Comparison of ENCODE assay signal across 8 mouse cellular contexts in the genomic region with DNA sequence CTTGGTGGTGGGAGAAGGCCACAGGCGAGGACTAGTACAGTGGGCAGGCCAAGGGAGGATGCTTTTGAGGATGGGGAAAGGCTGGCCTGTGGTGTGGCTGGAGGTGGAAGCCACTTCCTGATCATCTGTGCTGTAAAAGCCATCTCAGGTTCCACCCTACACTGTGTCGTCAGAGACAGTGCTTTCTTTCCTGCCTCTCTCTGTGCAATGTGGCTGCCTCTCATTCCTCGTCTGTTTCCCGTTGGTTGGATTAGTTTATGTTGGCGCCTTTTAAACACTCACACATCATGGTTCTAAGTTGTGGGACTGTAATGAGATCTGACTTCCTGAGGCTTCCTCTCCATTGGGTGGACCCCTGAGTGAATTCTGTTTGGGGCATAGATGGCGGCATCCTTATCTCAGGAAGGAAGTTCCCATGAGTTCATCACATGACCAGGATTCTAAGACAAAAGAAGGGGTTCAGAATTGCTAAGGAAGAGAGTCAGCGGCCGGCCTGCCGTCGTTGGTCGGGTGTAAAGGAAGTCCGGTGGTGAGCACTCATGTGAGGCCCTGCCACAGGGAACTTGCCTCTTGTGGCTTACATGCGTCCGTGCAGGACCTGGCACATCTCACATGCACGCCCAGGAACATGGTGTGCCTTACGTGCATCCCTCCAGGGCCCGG.
DNase-seq lines count a peak whose midpoint lies in the region; ATAC-seq lines count a peak whose summit lies in the region.

No protein-coding gene starts in this region.

- intact Hi-C loops in left cerebral cortex, postnatal 36 days (cut with DNase I) = no loop called here

- H3K9me3 ChIP-seq in hindbrain, embryonic 10.5 days = no peaks in the 10 kb centered on the region
- H3K9me3 ChIP-seq in hindbrain, embryonic 11.5 days (ENCODE audit: control insufficient read depth, low read length) = no peaks in the 10 kb centered on the region

- no peak overlapping the region for H3K4me2 ChIP-seq in hindbrain, embryonic 11.5 days (replicated peaks; ENCODE audit: low read depth, low read length)

- no peak overlapping the region for H3K9ac ChIP-seq in hindbrain, embryonic 11.5 days (ENCODE audit: low read depth, low read length)

- 83% methylated on average over 17 of the region's 17 CpGs for WGBS in hindbrain, embryonic 10.5 days
- WGBS in hindbrain, embryonic 11.5 days = 81% methylated on average over 17 of the region's 17 CpGs

- H3K4me3 ChIP-seq in hindbrain, embryonic 10.5 days = no peak overlapping the region
- no peak overlapping the region for H3K4me3 ChIP-seq in hindbrain, embryonic 11.5 days (ENCODE audit: low read depth, low read length)

- H3K4me1 ChIP-seq in hindbrain, embryonic 10.5 days (replicated peaks) = peaks cover 80% of the 10 kb centered on the region
- H3K4me1 ChIP-seq in hindbrain, embryonic 11.5 days (replicated peaks; ENCODE audit: control insufficient read depth, insufficient read depth, low read length) = peaks cover 22% of the 10 kb centered on the region

- ATAC-seq in hindbrain, embryonic 11.5 days (ENCODE audit: low FRiP score) = no peak
- ATAC-seq in megakaryocyte, adult 5-6 weeks (ENCODE audit: poor library complexity, severe bottlenecking) = peak; percentile 70

- no peak for DNase-seq in hindbrain, embryonic 10.5 days (ENCODE audit: low spot score)
- no peak for DNase-seq in hindbrain, embryonic 11.5 days (ENCODE audit: low spot score)
- peak; percentile 77 for DNase-seq in heart, adult 8-10 months (ENCODE audit: low spot score)
- peak; percentile 44 to 65 for DNase-seq in kidney, postnatal 4 days
- peak; percentile 47 to 53 for DNase-seq in thymus, postnatal 36 days
- DNase-seq in left cerebral cortex, postnatal 36 days (ENCODE audit: low spot score in 2 of 2) = no peak
- DNase-seq in adrenal gland, postnatal 25 days = no peak

- no peaks in the 10 kb centered on the region for H3K27me3 ChIP-seq in hindbrain, embryonic 10.5 days (ENCODE audit: insufficient read depth, poor library complexity, severe bottlenecking)
- H3K27me3 ChIP-seq in hindbrain, embryonic 11.5 days (ENCODE audit: control insufficient read depth, insufficient read depth, low read length) = no peaks in the 10 kb centered on the region

- H3K27ac ChIP-seq in hindbrain, embryonic 10.5 days = peak overlapping the region; percentile 83
- H3K27ac ChIP-seq in hindbrain, embryonic 11.5 days (ENCODE audit: low read depth, low read length) = no peak overlapping the region

- H3K36me3 ChIP-seq in hindbrain, embryonic 10.5 days = peaks cover 16% of the 10 kb centered on the region
- no peaks in the 10 kb centered on the region for H3K36me3 ChIP-seq in hindbrain, embryonic 11.5 days (ENCODE audit: control insufficient read depth, insufficient read depth, low read length)

Comparison
In these comparisons a context has a peak if more than half of its experiments do, and no peak if none do; other contexts are left out.
1. DNase-seq: peak in heart, adult 8-10 months (single experiment), kidney, postnatal 4 days (2 of 2) and thymus, postnatal 36 days (2 of 2); none in hindbrain, embryonic 10.5 days (single experiment), hindbrain, embryonic 11.5 days (single experiment), left cerebral cortex, postnatal 36 days (0 of 2) and adrenal gland, postnatal 25 days (single experiment).